Mouse (Mus musculus) frontal cortex, adult 2 months (tissue): ENCODE measurements around the gene Mptx2. TPM values are rescaled to one million over a fixed set of nuclear protein-coding genes. Genes with fewer than 3 reads are reported as not detected.
"Not testable (repeated sequence)": the region's sequence is repeated elsewhere in the genome, so short reads cannot be mapped to it uniquely, and the experiment has no call there.

Experiments used
- DNase-seq, 2 experiments: peaks; one replicate each; pipeline ENCODE4 v3.0.0; 2022; ENCODE audit warnings: low spot score in 1 of 2; ENCODE audit errors: extremely low spot score in 1 of 2
- polyA plus RNA-seq: library from polyadenylated mRNA; depleted of rRNA; stranded (reverse); fragments of >200 nt; gene quantifications from 2 replicates; pipeline ENCODE4 v1.2.3, GENCODE M21; 2012; rRNA removed

Gene Mptx2
- 0.19 TPM in 1 of 2 replicates, not detected in the other for polyA plus RNA-seq

DNA sequence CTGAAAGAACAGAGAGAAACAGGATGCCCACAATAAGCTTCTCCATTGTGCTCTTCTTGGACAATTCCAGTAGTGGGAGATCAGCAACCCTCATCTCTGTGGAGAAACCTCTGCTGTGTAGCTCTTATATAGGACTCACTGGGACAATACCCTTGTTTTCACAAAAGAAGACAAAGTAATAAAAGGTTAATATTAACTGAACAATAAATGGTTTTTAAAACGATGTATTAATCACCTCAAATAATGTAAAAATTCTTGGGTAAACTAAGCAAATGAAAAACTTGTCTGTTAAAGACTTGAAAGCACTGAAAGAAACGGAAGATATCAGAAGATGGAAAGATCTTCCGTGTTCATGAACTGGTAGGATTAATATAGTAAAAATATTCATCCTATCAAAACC, at the start of gene Mptx2:
TSS of gene Mptx2 (minus strand) at position 101 of the 400 bp plus-strand sequence.
- DNase-seq: no peak

GRCm38 (mm10) chr1:173326552-173326951, 49.0 kb upstream of the Mptx2 start:
- DNase-seq: no peak

DNA sequence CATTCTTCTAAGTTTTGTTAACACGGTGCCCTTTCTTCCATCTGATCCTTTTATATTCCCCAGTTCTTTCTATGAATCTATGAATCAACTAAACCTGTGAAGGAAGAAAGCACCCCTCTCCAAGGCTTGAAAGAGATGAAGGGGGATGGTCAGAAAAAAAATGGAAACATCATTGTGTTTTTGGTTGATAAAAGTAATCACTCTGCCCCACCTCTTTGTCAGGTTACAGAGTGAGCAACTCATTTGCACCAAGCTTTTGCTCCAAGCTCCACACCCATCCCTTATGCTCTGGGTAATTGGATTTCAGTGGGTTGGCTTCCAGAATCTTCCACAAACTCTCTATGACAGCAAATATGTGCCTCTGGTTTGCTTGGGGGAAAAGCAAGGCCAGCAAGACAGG, 47.8 kb upstream of the Mptx2 start:
- no peak for DNase-seq

DNA sequence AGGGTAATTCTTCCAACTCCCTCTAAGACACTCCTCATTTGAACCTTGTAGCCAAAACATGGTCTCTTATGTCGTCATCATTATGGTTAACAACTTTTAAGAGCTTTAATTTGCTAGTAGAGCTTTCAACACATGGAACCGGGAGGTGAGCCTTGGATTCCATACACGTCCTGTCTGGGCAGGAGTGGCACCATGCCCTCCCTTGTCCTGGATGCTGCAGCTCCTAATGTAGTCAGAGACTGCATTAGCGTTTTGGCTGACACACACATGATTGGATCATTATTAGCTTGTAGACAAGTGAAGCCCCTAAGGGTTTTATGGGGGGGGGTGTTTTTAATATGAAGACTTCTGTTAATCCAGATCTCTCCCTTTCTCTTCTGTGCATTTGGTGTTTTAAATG, 47.4 kb upstream of the Mptx2 start:
- DNase-seq: no peak

DNA sequence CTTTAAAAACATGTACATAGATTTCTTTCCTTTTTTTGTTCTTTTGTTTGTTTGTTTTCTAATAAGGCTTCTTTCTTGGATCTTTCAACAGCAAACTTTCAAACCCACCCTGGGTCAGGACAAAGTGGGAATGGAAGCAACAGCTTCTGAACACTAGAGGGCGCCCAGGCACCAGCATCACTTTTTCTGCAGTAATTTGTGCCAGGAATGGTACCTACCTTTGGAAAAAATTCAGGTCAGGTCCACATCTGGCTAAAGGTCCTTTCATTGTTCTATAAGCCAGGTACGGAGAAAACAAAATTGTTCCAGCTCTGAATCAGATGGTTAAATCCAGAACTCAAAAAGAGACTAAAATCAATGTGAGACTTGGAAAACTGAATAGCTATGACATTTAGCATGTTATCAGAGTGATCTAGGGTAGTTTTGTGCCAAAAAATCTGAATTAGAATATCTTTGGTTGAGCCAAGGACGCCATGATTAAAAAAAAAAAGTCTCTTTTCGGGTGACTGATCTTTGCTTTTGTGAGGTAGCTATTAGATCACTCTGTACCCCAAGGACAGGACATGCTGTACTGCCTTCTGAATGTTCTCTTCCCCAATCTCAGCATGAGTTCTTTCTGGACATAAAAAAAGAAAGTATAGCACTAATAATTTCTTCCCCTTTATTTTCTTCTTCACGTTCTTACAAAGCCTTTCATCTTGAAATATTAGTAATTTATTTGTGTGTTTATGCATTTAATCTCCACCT, 46.4 kb upstream of the Mptx2 start:
- peak in 1 of 2 experiments; percentile 75 for DNase-seq

DNA sequence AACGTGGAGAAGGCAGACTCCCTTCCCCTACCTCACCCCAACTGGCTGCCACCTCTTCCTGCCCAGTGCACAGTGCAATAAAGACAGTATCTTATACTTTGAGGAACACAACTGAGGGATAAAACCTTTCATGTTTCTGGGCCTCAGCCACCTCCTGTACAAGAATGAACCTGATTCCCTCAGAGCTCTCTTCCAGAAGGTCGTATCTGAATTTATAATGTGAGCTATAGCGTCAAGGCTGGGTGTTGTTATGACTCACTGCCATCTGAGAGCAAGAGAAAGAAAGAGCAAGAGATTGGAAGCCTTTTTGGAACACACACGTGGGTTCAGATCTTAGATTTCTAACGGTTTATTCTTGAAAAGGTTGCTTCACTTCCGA, 44.7 kb upstream of the Mptx2 start:
- DNase-seq: peak in 1 of 2 experiments; percentile 60

GRCm38 (mm10) chr1:173321593-173322248, 44.1 kb upstream of the Mptx2 start:
- DNase-seq: no peak

DNA sequence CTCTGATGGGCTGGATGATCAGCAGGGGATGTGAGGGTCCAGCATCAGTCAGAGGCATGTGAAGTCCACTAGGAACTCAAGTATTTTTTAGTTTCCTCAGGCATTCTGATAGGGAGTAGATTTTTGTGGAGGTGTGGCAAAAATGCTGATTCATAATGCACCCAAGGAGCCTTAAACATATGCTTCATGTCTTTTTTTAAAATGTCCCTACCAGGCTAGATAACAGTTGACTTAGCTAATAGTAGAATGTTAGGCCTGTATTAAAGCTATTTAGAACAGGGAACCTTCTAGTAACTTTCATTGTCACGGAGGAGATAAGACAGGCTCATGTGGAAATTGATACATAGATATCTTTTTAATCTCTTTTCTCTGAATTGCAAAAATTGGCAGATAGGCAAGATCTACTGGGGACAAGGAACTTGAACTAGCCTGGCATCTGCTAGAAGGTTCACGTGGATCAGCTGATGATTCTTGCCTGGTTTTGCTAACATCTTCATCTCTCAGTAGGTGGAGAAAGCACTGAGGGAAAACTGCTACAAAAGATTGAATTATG, 40.4 kb upstream of the Mptx2 start:
- DNase-seq: no peak

DNA sequence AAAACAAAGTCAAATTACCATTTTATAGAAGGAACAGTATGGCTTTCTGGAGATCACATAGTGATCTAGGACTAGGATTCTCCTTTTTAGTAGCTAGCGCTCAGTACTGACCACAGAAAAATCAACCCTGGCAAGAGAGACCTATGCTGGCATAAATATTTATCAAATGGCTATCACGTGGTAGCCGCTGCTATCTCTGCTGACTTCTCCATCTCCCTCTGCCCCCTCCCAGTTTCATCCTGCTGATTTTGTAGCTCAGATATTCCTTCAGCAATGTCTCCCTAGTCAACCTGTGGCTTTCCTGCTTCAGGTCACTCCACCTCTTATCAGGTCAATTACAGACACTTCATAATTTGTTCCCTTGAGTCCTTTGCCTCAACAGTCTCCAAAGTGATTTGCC, 38.1 kb upstream of the Mptx2 start:
- no peak for DNase-seq

DNA sequence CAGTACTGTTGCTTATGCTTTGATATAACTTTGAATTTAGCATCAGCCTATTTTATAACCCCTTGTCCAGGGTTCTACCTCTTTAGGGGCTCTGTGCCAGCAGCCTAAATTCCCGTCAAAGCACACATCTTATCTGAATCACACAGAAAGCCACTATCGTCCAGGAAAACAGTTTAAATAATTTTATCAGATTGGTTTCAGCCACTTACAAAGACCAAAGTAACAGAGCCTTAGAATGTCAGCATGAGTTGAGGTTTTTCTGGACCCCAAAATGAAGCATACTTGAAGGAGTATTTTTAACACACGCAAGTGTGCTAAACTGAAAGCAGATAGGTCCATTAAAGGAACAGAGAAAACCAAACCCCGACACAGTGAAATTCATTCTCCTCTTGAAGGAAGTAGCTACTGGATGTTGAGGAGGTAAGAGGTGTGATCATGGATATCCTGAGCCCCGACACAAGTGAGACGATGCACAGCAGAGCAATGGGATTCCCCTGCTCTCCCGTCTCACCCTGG, 36.0 kb upstream of the Mptx2 start:
- DNase-seq: not testable (repeated sequence)

DNA sequence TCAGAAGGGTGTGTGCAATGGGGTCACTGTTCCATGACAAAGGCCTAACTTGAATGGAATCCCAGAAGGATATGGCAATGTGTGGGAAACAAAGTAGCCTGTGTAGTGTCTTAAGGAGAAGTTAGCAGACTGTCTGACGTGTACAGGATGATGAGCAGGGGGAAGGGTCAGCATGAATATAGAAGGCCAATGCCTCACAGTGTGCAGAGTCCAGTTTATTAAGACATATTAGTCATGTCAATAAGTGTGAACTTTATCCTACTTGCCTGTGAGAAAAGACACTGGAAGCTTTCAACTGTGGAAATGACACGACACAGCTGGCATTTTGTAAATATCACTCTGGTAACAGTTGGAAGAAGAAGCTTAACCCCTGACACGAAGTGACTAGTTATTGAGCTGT, 25.2 kb upstream of the Mptx2 start:
- DNase-seq: not testable (repeated sequence)

GRCm38 (mm10) chr1:173265701-173266100, 11.9 kb downstream of the Mptx2 start, which contains the start of gene Olfr418:
Gene Olfr418 (plus strand): TSS chr1:173266001.
- no peak for DNase-seq

DNA sequence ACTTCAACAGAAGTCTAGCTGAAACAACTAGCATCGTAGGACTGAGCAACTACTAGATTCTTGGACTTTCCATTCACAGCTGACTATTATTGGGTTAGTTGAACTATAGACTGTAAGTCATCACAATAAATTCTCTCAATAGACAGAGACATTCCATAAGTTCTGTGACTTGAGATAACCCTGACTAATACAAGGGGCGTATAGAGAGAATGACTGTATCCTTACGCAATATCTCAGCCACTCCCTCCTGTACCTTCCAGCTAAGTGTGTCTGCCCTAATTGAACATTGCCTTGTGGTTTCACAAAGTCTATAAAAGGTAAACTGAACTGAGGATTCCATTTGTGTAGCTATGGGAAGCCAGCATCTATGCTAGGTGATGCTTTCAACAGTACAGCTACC, 27.7 kb downstream of the Mptx2 start:
- no peak for DNase-seq

DNA sequence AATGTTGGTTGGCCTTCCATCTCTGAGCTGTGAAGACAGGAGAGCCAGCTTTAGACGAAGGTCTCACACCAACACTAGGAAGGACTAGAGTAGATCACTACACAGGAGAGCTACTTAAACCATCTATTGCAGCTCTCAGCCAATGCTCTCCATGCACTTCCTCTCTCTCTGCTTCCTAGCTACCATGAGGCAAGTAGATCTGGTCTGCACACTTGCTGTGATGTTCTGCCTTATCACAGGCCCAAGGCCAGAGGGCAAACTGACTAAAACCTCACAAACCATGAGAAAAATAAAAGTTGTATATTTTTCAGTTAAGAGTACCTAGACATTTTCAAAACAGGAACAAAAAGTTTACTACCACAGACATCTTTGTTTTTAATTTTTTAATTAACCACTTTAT, 40.6 kb downstream of the Mptx2 start:
- not testable (repeated sequence) for DNase-seq

- no peak for DNase-seq
These were observed 50.5 kb downstream of the Mptx2 start, which contains the start of gene Fcer1a for GRCm38 (mm10) chr1:173227081-173227480. Gene Fcer1a (minus strand): TSS chr1:173227214.

Other genes with a start within 250 kb of the Mptx2 start
- gene Olfr1408, start 140.4 kb downstream of the Mptx2 start, polyA plus RNA-seq: not detected in 2 replicates
- gene Olfr1406, start 87.1 kb downstream of the Mptx2 start, polyA plus RNA-seq: not detected in 2 replicates
- not detected in 2 replicates for gene Olfr218, start 80.0 kb downstream of the Mptx2 start, polyA plus RNA-seq
- gene Olfr1404, start 65.4 kb downstream of the Mptx2 start, polyA plus RNA-seq: not detected in 2 replicates
- 0.11 TPM in 1 of 2 replicates, not detected in the other for gene Fcer1a, start 50.6 kb downstream of the Mptx2 start, polyA plus RNA-seq
- gene Olfr418, start 11.8 kb downstream of the Mptx2 start, polyA plus RNA-seq: 0.04 TPM in 1 of 2 replicates, not detected in the other
- gene Ackr1, start 56.0 kb upstream of the Mptx2 start, polyA plus RNA-seq: 115 and 129 TPM in 2 replicates
- gene Aim2, start 73.1 kb upstream of the Mptx2 start, polyA plus RNA-seq: 2.3 and 3.4 TPM in 2 replicates
- 360 and 371 TPM in 2 replicates for gene Cadm3, start 89.9 kb upstream of the Mptx2 start, polyA plus RNA-seq
- 0.12 and 0.13 TPM in 2 replicates for gene Ifi206, start 213.3 kb upstream of the Mptx2 start, polyA plus RNA-seq